Mouse (Mus musculus) small intestine, adult 2 months (tissue): Measurements from ENCODE around the gene Wdr1.

Experiments used
- CTCF ChIP-seq: fragments of 200-500 bp; IDR thresholded peaks from 2 replicates; pipeline ENCODE4 v1.5.1; 2012; ENCODE audit warnings: low read depth, mild to moderate bottlenecking, control low read depth, inconsistent platforms, low read length, moderate library complexity, mixed read lengths; ENCODE audit not compliant: insufficient replicate concordance, insufficient read length; ENCODE audit errors: extremely low read depth
- POLR2A ChIP-seq: fragments of 200-500 bp; IDR thresholded peaks from 2 replicates; pipeline ENCODE4 v1.6.1; 2012; ENCODE audit warnings: low read depth, mild to moderate bottlenecking, control low read depth, inconsistent platforms, low read length, moderate library complexity

DNA sequence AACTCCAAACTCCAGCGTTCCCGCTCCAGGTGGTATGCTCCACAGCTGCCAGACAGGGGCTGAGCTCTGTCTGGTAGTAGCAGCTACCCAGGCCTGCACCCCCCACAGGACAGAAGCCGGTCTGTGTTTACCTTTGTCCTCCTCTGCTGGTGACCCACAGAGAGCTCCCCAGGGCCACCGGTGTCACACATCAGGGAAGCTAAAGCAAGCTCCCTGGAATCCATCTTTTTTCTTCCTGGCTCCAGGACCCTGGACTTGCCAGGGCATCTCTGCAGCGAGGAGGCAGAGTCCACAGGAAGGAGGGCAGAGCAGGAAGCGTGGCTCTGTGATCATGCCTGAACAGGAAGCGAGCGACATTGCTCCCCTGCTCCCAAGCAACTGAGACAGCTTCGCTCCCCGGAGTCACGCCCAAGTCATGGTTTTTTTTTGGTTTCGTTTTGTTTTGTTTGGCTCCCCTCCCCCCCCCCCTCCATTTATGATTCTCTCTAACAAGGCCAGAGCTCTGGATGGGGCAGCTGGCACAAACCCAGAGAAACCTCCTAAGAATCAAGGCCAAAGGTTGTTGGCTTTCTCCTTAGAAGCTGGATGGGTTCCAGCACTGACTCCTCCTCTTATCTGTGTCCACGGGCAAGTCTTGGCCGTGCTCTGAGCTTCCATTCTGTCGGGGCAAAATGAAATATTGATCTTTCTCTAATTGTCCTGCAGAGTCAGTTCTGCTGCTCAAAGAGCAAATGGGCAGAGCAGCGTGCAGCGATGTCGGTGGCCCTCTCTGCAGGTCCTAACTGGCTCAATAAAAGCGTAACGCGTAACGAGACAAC, 82.9 kb downstream of the Wdr1 start:
- no peak for TF ChIP-seq CTCF
- TF ChIP-seq POLR2A = peak; percentile 38; the same call in 1 of the 2 replicates
